Mouse (Mus musculus) urinary bladder, postnatal 4 days (tissue): ENCODE measurements at regions not wholly inside any gene's neighbourhood (a gene's known extent, or its start where the extent isn't known, plus 50 kb on each side); places are given as distances from the start of the nearest gene placed in this dataset.

ENCODE experiments used
- DNase-seq, 2 experiments: peaks; one replicate each; pipeline ENCODE4 v3.0.0; 2021 to 2022; ENCODE audit warnings: low spot score in 2 of 2

DNA sequence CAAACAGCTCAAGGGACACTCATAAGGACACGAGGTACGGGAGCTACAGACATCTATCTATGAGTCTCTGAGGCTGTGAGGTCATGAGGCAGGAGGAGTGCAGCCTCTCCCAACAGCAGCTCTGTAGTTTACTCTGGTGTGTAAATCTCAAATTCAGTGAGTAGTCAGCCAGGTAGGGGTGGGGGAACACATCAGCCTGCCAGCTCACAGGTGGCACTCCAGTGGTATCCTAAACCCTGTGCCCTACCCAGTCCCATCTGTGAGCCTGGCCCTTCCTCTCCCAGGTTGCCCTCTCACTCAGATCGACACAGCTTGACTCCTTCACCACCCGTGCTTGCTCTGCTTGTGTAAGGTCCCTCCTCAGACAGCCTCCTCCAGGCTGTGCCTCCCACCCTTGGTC is 202.2 kb downstream of the Sipa1l2 start:
- DNase-seq: no peak

DNA sequence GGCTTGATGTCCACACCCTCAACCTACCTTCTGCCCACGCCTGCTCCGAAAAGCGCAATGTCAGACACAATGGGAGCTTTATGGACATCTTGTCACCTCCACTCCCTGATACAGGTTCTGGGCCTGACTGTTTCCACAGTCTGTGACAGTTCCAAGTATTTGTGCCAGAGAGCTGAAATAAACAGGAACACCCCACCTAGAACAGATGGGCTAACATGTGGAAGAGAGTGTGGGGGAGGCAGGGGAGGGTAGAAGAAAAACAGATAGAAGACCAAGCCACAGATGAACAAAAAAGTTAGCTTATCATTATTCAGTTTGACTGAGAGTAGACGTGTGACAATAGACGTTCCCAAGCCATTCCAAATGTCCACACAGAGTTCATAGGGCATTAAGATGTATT is 204.6 kb downstream of the Sipa1l2 start:
- no peak for DNase-seq

GRCm38 (mm10) chr8:125359456-125359855 is 210.2 kb downstream of the Sipa1l2 start:
- DNase-seq: no peak

DNA sequence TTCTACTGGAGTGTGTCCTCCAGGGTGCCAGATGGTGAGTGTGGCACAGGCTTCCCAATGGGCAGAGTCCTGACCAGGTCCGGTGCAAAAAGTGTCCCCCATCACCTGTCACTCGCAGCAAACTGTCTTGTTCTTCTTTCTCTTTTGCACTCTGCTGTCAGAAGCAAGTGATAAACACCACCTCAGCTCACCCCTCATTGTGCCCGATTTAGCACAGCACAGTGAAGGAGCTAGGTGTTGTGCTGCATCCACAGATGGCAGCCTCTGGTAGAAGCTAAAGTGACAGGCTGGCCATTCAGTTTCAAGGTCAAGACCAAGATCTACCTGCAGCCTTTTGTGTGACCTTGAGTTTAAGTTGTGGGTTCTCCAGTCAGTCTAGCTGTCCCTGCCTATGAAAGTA is 211.8 kb downstream of the Sipa1l2 start:
- DNase-seq: no peak

DNA sequence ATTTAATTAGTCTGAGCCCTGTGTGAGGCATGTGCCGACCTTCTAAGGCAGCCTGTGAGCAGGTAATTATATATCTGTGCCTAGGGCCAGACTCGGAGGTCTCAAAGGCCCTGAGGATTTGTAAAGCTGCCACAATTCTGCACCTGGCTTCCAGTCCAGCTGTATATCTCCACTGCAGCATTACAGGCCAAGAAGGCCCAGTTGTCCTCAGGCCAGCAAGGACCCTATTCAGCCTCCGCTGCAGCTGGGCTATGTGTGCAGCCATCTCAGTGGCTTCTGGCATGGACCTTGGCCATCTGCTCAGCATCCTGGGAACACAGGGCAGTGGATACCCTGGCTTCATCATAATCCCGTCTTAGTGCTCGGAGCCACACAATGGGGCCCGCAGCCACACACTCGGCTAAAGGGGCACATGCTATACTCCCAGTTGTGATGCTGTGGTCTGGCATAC is 214.5 kb downstream of the Sipa1l2 start:
- no peak for DNase-seq

DNA sequence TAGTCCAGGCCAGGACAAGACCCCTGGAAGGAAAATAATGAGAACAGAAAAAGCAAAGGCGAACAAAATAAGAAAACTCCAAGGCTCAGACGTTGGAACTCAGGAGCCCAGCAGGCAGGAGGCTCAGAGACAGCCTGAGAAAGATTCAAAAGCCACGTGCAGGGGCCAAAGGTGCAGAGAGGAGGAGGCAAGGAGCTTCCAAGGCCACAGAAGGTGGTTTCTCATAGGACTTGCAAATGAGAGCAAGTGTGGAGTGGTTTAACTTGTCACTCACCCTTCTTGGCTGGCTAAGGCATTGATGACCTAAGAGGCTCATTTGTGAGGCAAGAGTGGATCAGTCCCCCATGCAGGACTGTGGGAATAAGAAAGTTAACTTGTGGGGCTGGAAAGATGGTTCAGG is 217.3 kb downstream of the Sipa1l2 start:
- no peak for DNase-seq

GRCm38 (mm10) chr8:125351486-125352032 is 218.0 kb downstream of the Sipa1l2 start:
- no peak for DNase-seq

DNA sequence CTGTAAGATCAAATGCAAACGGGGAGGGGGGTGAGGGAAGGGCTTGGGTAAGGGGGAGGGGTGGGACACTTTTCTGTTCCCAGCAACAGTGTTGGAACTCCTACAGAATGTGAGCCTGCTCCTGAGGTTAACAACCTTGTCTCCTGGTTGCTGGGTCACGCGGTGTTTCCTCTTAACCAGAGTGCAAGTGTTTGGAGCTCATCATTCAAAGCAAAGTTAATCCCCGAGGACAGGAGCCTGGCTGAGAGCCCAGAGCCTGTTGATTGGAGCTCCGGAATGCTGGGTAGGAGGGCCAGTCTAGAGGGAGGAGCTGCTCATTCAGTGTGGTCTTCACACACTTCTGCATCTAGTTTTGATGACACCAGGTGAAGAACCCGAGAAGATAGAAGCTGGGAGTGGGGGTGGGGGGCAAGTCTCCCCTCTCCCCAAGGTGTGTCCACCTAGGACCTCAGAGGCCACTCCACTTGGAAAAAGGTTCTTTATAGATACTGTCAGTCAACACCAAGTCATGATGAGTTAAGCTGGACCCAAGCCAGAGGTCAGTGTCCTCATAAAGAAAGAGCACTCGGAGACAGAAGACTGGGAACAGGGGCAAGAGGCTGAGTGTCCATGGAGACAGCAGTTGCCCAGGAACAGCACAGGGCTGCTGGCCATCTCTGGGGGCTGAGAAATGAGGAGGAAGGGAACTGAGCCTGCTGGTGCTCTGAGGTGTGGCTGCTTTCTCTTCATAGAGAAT is 220.2 kb downstream of the Sipa1l2 start:
- DNase-seq: peak; percentile 56 to 81

DNA sequence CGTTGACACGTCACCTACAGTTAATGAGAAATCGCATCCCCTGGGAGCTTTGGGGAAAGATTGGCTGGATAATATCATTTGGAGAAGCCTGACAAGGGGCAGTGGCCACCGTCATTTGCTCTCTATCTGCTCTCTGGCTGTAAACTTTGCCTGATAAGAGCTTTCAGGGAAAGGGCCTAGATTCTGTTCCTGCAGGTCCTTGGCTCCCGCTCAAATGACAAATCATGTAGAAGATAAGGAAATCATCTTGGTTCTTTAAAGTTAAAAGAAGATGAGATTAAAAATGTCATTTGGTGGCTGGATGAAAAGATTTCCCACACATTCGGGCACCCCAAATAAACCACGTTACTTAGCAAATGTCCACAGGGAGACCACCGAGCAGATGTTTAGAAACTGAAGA is 223.4 kb downstream of the Sipa1l2 start:
- no peak for DNase-seq

GRCm38 (mm10) chr8:125345571-125345970 is 224.0 kb downstream of the Sipa1l2 start:
- DNase-seq: no peak

DNA sequence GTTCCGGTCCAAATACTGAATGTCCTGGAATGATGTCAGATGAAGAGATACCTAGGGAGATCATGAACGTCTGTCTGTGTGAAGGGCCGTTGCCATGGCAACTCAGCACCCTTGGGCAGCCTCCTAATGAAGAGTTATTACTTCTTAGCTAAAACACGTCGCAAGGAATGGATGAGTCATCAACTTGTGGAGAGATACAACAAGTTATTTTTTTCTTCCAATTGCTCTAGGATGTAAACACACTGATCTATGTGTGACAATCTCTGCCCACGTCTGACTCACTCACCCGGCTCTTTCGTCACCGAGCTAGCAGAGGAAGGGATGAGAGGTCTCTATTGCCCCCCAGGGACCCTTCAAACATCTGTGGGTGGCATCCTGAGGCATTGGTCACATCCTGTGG is 225.7 kb downstream of the Sipa1l2 start:
- no peak for DNase-seq

GRCm38 (mm10) chr8:125342521-125342920 is 227.1 kb downstream of the Sipa1l2 start:
- DNase-seq: no peak

DNA sequence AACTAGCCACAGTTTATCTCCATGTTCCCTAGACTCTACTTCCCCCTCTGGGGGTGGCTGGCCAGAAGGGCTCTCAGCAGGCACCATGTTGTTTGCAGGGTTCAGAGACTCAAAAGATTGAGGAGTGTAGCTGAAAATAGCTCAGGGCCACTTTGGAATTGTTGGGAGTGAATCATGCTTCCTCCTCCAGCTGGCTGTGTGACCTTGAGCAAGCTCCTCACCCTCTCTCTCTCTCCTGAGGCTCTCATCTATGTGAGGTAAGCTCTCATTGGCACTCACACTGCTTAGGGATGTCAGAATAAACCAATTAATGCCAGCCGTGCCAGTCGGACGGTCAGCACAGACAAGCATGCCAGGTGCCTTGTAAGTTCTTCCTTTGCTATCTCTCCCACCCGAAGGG is 228.0 kb downstream of the Sipa1l2 start:
- no peak for DNase-seq

DNA sequence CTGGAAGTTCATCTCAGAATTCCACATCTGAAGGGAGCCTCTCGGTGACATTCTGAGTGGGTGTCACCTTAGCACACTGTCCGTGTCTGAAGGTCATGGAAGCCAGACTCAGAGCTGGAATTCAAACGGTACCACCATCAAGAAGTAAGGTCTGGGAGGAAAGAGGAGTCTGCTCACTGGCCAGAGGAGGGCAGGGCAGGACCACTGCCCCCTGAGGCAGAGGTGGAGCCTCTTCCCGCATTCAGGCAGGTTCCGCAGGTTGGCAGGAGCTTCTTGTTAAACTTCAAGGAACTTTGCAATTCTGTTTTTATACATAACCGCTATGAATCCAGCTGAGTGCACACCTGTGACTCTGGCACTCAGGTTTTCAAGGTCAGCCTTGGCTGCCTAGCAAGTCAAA is 231.4 kb downstream of the Sipa1l2 start:
- no peak for DNase-seq

DNA sequence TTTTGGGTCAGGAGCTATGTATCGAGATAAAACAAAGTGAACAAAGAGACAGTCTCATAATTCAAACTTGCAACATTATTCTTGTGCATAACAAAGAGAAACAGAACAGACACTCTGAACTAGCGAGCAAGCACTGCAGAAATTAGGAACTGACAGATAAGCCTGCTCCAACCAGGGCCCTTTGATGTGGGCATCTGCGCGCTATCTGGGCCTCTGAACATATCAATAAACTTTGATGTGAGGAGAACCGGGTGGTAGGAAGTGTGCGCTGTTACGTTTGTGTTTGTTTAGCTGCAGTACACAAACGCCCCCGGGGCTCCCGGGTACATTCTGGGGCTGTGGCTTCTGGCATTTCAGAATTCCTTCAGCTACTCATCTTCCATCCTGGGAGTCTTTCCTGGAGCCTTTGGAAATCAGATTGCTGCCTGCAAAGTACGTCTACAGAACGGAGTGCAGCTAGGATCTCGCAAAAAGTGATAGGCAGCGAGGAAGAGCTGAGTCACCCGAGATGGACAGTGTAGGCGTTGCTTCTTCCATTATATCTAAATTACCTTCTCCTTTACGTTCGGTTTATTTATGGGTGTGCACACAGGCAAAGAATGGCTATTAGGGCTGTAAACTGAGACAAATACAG is 232.0 kb downstream of the Sipa1l2 start:
- no peak for DNase-seq

DNA sequence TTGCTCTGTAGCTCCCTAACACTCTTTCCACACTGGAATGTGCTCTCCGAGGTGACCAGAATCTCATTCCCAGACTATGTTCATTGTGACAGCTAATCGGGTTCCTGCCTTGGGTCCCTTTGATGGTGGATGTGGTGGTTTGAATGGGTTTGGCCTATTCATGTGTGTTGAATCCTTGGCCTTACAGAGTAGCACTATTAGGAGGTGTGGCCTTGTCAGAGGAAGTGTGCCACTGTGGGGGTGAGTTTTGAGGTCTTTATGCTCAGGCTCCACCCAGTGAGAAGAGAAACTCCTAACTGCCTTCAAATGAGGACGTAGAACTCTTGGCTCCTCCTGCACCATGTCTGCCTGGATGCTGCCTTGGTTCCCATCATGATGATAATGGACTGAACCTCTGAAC is 232.8 kb downstream of the Sipa1l2 start:
- DNase-seq: no peak

DNA sequence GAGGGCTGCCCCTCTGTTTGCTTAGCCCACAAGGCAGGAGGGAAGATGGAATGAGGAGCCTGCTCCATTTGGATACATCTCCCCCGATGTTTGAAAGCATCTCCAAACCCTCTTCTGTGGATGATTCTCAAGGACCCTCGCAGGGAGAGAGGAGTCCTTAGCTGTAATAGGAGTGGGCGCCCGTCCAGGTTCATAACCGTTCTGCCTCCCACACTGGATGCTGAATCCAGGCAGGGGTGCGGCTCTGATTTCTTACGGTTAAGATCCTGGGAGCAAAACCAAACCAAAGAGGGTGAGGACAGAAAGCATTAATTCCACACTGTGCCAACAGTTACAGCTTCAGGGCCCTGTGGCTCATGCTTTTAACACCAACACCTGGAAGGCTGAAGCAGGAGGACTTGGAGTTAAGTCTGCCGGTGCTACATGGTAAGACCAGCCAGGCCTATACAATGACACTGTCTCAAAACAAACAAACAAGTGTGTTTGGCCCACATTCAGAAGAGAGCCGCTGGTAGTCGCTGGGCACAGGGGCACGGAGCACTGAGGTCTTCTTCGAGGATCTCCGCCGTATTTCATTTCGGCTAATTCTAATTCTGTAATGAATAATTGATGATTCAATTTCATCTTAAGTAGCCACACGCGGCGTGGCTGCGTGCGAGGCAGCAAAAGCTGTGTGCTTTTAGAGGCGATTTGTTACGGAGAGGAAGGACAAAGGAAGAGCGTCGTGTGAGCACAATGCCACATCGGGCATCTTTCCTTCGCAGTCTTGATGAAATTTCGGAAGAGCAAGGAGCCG is 233.8 kb downstream of the Sipa1l2 start:
- peak in 1 of 2 experiments; percentile 41 for DNase-seq

DNA sequence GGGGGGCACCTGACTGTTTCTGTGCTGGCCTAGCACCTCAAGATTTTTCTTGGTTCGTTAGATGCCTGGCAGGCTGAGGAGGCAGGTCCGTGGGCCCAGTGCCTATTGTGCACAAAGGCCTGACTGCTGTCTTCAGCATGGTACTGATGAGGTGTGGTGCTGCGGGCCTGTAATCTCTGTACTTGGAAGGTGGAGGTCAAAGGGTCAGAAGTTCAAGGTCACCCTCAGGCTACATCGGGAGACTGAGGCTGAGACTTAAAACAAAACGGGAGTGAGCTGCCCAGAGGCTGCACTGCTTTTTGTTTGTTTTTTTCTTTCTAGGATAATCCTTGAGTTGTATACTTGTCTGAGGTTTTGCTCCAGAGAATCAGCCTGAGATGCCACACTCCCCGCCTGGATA is 234.4 kb downstream of the Sipa1l2 start:
- DNase-seq: no peak

GRCm38 (mm10) chr8:125330638-125331037 is 239.0 kb downstream of the Sipa1l2 start:
- DNase-seq: no peak

- no peak for DNase-seq
These were observed 241.0 kb downstream of the Sipa1l2 start for GRCm38 (mm10) chr8:125328650-125329049.

GRCm38 (mm10) chr8:125327551-125328262 is 241.9 kb downstream of the Sipa1l2 start:
- no peak for DNase-seq

DNA sequence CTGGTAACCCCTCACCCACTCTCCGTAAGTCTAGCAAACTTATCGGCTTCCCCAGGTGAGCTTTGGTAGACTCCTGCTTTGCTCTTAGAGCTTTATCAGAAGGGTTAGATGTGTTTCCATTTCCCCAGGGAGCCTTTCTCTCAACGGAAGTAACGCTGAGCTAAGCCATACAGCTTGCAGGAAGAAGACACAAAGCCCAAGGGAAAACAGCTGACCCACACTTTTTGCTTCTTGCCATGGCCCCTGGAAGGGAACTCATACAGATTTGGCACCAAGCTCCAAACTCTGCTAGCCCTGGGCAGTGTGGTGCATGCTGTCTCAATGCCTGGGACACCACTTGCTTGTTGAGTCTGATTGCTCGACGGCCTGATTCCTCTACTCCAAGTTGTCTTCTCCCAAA is 242.6 kb downstream of the Sipa1l2 start:
- no peak for DNase-seq
